Mouse (Mus musculus): Measurements from ENCODE around the gene Kif12. TPM values are rescaled to one million over a fixed set of nuclear protein-coding genes. Genes with fewer than 3 reads are reported as not detected.

Kif12 gene
- polyA plus RNA-seq, 1 experiment from 2014 or later, result 0.10 TPM

DNA sequence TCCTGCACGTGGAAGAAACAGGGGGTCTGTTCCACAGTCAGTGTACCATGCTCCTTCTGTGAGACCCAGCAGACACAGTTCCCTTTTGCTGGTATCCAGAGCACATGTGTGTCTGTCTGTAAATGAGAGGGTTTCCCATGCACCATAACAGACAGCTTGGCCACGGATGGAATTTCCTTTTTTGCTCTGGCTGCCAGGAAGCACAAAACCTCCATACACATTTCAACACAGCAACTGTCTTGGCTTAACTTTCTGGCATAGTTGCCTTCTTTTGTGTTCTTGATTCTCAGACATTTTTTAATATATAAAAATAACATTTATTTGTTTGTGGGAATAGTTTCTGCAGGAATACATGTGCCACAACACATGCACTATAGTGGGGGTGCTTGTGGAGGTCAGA lies 16.3 kb downstream of the Kif12 start:
- Histone ChIP-seq H3K36me3 (no peaks in the 10 kb centered on the region), H3K27me3 (no peaks in the 10 kb centered on the region), H3K9ac (no peak overlapping the region), H3K4me1 (replicated peaks) (0 out of 2 replicates have a peak, but pooled peaks cover 4% of the 10 kb centered on the region), H3K9me3 (no peaks in the 10 kb centered on the region), H3K27ac (replicated peaks) (no peak overlapping the region), H3K4me3 (no peak overlapping the region), H3K4me2 (no peak overlapping the region)
- 69% methylated on average over 2 of the region's 2 CpGs for WGBS
- ATAC-seq (ENCODE audit: low FRiP score, low read depth), result no peak

DNA sequence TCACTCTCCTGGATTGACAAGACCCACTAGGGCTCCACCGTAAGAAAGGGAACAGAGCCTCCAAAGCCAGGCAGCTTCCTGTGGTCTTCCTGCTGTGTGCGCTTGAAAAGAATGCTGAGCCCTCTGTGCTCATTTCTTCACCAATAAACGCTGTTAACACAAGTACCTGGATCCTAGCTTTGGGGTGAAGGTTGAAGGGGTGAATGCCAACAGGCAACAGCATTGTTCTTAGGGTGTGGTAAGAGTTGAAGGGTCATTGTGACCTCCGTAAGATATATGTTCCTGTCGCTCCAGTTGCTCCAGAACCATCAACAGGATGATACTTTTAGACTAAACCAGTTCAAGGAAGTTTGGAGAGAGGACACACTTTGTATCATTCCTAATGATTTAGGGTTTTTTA lies 17.2 kb downstream of the Kif12 start, which contains the start of gene Ambp:
Gene Ambp (minus strand): TSS at position 101 of the 400 bp plus-strand sequence.
- Histone ChIP-seq H3K36me3 (no peaks in the 10 kb centered on the region), H3K4me1 (replicated peaks) (0 out of 2 replicates have a peak, but pooled peaks cover 4% of the 10 kb centered on the region), H3K27ac (replicated peaks) (no peak within 1 kb of the TSS), H3K9me3 (no peaks in the 10 kb centered on the region), H3K9ac (no peak within 1 kb of the TSS), H3K4me3 (no peak within 1 kb of the TSS), H3K4me2 (no peak within 1 kb of the TSS), H3K27me3 (no peaks in the 10 kb centered on the region)
- no peak for ATAC-seq (ENCODE audit: low FRiP score, low read depth)
- WGBS, result 64% methylated on average over 5 of the region's 5 CpGs

DNA sequence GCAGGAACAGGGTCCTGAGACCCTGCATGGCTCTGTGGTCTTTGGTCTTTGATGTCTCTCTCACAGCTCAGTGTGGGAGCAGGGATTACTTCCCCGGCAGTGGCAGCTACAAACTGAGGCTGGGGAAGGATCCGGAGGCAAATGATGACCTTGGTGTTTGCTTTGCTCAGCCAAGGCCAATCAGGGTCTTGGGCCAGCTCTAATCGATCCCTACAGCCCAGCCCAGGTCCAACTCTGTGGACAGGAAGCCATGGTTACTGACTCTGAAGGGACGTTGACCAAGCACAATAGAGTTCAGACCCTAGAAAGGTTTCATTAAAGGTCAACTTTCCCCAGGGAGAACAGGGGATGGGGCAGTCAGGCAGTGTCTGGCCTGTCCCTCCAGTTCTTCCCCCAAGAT lies 17.9 kb downstream of the Kif12 start:
- no peak overlapping the region for H3K4me3 ChIP-seq
- no peaks in the 10 kb centered on the region for H3K27me3 ChIP-seq
- no peaks in the 10 kb centered on the region for H3K9me3 ChIP-seq
- H3K4me2 ChIP-seq, result no peak overlapping the region
- ATAC-seq (ENCODE audit: low FRiP score, low read depth), result no peak
- H3K4me1 ChIP-seq (replicated peaks), result no peaks in the 10 kb centered on the region
- WGBS, result 70% methylated on average over 4 of the region's 4 CpGs
- no peak overlapping the region for H3K9ac ChIP-seq
- no peak overlapping the region for H3K27ac ChIP-seq (replicated peaks)
- H3K36me3 ChIP-seq, result no peaks in the 10 kb centered on the region

DNA sequence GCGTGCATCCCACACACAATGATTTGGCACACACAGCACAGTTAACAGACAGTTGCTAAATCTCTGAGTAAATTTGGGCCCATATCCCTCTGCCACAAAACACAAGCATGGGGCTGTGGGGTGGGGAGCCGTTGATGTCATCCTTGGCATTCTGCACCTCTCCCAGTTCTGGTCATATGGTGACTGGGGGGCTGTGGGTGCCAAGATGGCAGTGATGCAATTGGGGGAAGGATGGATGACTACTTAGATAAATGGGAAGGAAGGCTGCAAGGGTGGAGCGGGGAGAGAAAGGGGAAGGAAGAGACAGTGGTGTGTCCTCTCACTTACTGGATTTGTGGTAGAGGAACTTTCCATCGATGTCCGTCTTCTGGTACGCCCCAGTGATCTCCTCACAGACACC lies 20.8 kb downstream of the Kif12 start:
- Histone ChIP-seq H3K9ac (no peak overlapping the region), H3K27ac (replicated peaks) (no peak overlapping the region), H3K36me3 (no peaks in the 10 kb centered on the region), H3K4me1 (replicated peaks) (no peaks in the 10 kb centered on the region), H3K4me2 (no peak overlapping the region), H3K27me3 (no peaks in the 10 kb centered on the region), H3K9me3 (peaks cover 3% of the 10 kb centered on the region; the same call in 1 of the 2 replicates), H3K4me3 (no peak overlapping the region)
- WGBS, result 95% methylated on average over 6 of the region's 6 CpGs
- ATAC-seq (ENCODE audit: low FRiP score, low read depth), result no peak

DNA sequence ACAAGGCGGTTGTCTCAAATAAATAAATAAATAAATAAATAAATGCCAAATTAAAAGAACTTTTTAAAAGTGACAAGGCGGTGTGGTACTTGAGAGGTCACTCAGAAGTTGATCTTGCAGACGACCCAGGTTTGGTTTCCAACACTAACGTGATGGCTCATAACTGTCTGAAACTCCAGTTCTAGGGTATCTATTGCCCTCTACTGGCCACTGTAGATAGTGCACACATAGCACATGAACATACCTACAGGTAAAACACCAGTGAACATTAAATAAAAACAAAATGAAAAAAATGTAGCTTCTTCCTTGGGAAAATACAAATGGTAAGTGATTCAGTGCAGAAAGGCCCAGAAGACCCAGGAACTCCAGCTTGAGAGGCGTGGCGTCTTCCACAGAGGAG lies 24.7 kb downstream of the Kif12 start:
- H3K9ac ChIP-seq, result no peak overlapping the region
- no peak for ATAC-seq (ENCODE audit: low FRiP score, low read depth)
- WGBS, result 92% methylated on average over 6 of the region's 6 CpGs

DNA sequence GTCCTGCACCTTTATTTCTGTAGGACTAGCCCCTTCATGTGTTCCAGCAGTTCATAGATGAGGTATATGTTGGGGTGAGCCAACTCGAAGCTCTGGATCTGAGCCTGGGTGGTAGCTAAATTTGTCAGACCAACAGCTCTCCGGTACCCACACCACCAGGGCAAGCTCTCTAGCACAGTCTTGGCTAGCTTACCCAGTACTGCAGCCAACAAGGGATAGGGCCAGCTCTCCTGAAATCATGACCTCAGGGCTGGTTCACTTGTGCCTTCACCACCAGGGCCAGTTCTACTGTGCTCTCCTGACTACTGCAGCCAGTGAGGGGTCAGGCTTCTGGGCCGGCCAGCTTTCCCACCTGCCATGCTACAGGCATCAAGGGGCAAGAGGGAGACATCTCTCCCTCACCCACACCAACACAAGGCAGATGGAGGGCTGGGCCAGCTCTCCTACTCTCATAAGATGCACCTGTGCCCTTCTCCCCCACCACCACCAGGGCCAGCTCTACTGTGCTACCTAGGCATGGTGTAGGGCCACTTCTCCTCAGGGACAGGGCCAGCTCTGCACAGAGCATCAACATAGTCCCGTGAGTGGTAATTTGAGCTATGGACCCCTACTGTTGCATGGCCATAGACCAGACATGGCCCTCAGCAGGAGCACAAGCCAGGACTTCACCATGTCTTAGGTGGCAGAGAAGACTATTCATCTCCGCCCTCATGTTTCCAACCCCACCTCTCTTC lies 41.9 kb downstream of the Kif12 start:
- Histone ChIP-seq H3K4me3 (no peak overlapping the region), H3K27me3 (no peaks in the 10 kb centered on the region), H3K4me2 (no peak overlapping the region), H3K9me3 (no peaks in the 10 kb centered on the region), H3K4me1 (replicated peaks) (no peaks in the 10 kb centered on the region), H3K9ac (no peak overlapping the region), H3K27ac (replicated peaks) (no peak overlapping the region), H3K36me3 (peaks cover 19% of the 10 kb centered on the region)
- WGBS, result 92% methylated on average over 5 of the region's 5 CpGs
- peak; percentile 45; the same call in 1 of the 2 replicates for ATAC-seq (ENCODE audit: low FRiP score, low read depth)

More for the DNA sequence above, 24.7 kb downstream of the Kif12 start:
- H3K27ac ChIP-seq (replicated peaks), result no peak overlapping the region
- no peak overlapping the region for H3K4me2 ChIP-seq
- no peak overlapping the region for H3K4me3 ChIP-seq
- no peaks in the 10 kb centered on the region for H3K36me3 ChIP-seq
- H3K27me3 ChIP-seq, result no peaks in the 10 kb centered on the region
- H3K4me1 ChIP-seq (replicated peaks), result no peaks in the 10 kb centered on the region
- peaks cover 3% of the 10 kb centered on the region; the same call in 1 of the 2 replicates for H3K9me3 ChIP-seq

DNA sequence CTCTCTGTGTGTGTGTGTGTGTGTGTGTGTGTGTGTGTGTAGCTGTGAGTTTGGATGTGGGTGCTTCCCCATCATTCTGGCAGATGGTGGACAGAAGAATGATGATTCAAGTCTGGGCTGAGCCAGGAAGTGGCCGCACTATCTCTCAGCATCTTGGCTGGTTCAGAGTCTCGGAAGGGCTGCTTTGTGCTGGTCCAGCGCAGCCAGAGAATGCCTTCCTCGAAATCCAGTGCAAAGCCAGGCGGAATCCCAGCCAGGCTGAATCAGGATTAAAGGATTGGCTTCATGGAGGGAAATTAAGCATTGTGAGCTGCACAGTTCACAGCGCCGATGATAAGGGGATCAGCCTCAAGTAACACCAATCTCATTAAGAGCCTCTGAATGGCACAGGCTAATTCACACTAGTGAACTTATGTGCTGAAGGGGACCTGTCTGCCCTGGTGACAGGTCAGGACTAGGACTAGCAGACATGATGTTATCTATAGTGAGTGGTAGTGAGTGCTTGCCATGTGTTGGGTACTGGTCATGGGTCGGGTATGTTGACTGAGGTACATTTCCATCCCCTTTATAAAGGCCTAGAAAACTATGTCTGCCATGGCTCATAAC lies 47.0 kb downstream of the Kif12 start:
- Histone ChIP-seq H3K4me1 (replicated peaks) (no peaks in the 10 kb centered on the region), H3K4me3 (no peak overlapping the region), H3K4me2 (no peak overlapping the region), H3K27ac (replicated peaks) (no peak overlapping the region), H3K9me3 (no peaks in the 10 kb centered on the region), H3K9ac (no peak overlapping the region), H3K36me3 (peaks cover 12% of the 10 kb centered on the region), H3K27me3 (no peaks in the 10 kb centered on the region)
- ATAC-seq (ENCODE audit: low FRiP score, low read depth), result no peak
- 69% methylated on average over 8 of the region's 8 CpGs for WGBS

DNA sequence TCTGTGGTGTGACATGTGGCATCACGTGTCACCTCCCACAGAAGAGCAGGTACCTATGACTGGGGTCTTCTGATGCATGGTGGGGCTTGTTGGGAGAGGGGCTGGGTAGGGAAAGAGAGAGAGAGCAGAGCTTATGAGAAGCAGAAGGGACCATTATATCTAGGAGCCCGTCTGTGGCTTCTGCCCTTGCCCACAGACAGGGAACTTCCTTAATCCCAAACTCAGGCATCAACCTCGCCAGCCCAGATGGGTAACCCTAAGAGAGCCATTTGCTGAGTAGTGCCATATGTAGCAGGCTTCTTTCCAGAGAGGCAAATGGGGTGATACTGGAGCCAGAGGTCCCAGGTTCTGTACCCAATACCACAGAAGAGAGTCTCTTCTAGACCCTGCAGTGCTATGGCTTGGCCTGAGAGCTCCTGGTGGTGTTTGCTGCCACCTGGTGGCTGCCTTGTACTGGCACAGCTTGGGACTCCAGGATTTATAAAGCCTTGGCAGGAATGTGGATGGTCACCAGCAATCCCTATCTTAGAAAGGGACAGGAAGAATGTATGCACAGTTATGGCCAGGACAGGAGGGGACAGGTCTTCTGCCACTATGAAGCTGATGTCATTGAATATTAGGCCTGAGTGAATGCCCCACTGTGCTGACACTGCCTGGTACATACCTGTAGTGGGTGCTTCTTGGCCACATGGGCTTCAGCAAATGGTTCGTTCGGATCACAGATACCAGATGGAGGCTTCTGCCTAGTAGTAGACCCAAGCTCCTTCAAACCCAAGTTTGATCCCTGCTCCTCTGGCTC lies 53.1 kb downstream of the Kif12 start:
- H3K27me3 ChIP-seq, result no peaks in the 10 kb centered on the region
- no peaks in the 10 kb centered on the region for H3K4me1 ChIP-seq (replicated peaks)
- no peak overlapping the region for H3K4me3 ChIP-seq
- WGBS, result 91% methylated on average over 5 of the region's 5 CpGs
- no peaks in the 10 kb centered on the region for H3K9me3 ChIP-seq
- peaks cover 12% of the 10 kb centered on the region for H3K36me3 ChIP-seq
- no peak overlapping the region for H3K4me2 ChIP-seq
- peak; percentile 85 for ATAC-seq (ENCODE audit: low FRiP score, low read depth)
- no peak overlapping the region for H3K27ac ChIP-seq (replicated peaks)
- no peak overlapping the region for H3K9ac ChIP-seq

Other genes starting within 250 kb of the Kif12 start
- 27.2 and 28.3 TPM in 2 replicates for gene Zfp618, start 206.6 kb downstream of the Kif12 start, polyA plus RNA-seq (2015; fragmentation: Nextera tagmentation; extraction: Ambion mirVana)
- 0.12 and 1.1 TPM in 2 replicates for gene Ambp, start 17.3 kb downstream of the Kif12 start, polyA plus RNA-seq (2015; fragmentation: Nextera tagmentation; extraction: Ambion mirVana)
- gene Col27a1, start 41.9 kb upstream of the Kif12 start, polyA plus RNA-seq (2015; fragmentation: Nextera tagmentation; extraction: Ambion mirVana), result 2.2 and 3.3 TPM in 2 replicates
- not detected in 2 replicates for gene Orm1, start 172.4 kb upstream of the Kif12 start, polyA plus RNA-seq (2015; fragmentation: Nextera tagmentation; extraction: Ambion mirVana)
- not detected in 2 replicates for gene Orm3, start 184.0 kb upstream of the Kif12 start, polyA plus RNA-seq (2015; fragmentation: Nextera tagmentation; extraction: Ambion mirVana)
- not detected in 2 replicates for gene Orm2, start 190.3 kb upstream of the Kif12 start, polyA plus RNA-seq (2015; fragmentation: Nextera tagmentation; extraction: Ambion mirVana)
- gene Akna, start 231.2 kb upstream of the Kif12 start, polyA plus RNA-seq (2015; fragmentation: Nextera tagmentation; extraction: Ambion mirVana), result 6.6 and 7.2 TPM in 2 replicates